Mouse (Mus musculus): ENCODE results near the gene Sh3tc1.

The Sh3tc1 gene

DNA sequence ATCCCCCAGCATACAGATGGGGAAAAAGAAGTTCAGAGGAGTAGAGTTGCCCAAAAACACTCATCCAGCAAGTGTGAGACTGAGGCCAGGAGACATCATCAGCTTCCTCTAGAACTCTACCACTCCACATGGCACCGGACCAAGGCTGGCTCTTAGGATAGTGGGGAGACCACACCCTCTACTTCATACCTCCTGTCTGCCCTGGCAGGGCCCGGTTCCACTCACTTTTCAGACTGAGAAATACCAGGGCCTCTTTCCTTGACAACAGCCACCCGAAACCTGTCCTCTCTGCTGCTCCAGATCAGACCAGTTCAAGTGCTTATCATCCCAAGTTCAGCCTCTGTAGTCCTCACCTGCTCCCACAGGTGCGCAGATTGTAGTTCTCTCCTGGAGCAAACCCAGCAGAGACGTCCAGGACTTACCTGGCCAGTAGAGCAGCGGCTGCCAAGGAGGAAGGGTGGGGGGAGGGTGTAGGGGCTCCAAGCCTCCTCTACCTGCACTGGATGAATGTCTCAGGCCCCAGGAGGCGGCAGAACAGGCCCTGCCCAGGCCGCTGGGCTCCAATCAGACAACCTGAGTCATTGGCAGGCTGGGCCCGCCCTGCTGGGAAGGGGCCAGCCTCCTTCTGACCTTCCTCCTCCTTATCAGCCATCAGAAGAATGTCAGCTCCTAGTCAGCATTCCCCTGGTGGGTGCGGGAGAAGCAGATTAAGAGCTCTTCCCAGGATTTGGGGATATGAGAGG is at the start of gene Sh3tc1:
Gene Sh3tc1, minus strand, starts transcription at position 452 of the 743 bp plus-strand sequence.
- DNase-seq (ENCODE audit: low spot score in 2 of 2) = no peak

DNA sequence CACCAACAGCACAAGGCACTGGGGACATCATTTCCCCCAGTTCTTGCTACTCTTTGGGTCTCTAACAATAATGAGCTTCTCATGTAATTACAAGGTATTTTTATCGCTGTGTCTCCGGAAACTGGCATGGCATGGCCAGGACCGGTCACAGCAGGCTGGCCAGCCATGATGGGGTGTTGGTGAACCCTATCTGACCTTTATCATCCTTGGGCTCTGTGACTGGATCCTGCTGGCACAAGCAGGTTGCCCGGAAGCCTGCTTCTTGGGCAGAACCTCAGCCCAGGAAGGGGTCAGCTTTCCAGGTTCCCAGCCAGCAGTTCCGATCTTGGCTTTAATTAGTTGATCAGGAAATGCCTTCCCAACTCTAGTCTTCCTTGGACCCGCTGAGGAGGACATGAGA is 48.9 kb upstream of the Sh3tc1 start:
- no peak for DNase-seq (ENCODE audit: low spot score in 2 of 2)

DNA sequence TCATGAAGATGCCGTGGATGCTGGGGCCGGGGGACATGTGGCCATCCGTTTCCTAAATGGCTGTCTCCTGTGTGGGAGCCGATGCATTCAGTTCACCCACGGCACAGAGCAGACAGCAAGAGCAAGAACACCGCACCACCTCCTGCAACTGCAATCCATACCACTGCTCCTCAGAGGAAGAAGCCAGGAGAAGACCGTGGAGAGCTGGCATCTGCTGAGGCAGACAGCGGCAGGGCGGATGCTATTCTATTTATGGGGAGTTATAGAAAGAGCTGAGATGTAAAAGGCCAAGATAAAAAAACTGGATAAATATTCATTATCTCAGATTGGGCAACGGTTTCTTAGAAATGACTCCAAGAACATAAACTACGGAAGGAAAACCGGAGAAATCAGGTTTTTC is 48.1 kb upstream of the Sh3tc1 start:
- peak in 1 of 2 experiments; percentile 58 for DNase-seq (ENCODE audit: low spot score in 2 of 2)

DNA sequence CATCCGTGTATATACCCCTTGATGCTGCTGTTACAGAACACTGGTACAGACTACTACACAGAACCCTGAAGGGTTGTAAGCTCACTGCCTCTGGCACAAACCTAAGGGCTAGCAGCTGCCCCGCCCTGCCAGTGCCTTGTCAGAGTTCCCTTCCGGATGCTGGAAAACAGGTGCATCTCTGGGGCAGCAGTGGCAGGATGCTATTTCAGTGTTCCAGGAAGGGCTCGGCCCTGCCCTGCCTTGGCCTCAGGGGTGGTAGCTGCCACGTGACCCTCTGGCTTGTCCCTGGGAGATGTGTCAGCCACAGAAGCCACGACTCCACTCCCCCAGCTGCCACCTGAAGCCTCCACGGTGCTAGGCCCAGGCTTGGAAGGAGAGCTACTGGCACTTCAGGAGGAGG is 46.1 kb upstream of the Sh3tc1 start:
- no peak for DNase-seq (ENCODE audit: low spot score in 2 of 2)

DNA sequence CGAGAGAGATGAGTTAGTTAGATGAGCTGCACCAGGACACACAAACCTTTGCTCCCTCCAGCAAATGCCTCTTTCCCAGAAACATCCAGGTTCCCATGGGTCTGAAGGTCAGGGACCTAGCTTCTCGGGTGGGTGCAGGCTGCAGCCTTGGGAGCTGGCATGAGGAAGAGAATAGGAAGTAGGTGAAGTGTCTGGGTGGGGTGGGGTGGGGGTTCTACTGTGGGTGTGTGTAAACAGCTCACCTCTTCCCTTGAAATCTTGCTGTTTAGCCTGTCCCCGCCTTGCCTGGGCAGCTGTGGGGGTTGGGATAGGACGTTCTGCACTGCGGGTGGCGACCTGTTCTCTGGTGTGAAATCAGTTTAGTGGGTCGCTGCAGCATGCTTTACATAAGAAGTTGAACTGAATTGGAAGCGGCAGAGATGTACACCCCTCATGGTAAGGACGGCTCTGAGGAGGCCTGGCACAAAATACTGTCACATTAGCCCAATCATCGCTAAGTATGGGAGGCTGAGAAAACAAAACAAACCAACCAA is 42.9 kb upstream of the Sh3tc1 start:
- DNase-seq (ENCODE audit: low spot score in 2 of 2) = no peak

DNA sequence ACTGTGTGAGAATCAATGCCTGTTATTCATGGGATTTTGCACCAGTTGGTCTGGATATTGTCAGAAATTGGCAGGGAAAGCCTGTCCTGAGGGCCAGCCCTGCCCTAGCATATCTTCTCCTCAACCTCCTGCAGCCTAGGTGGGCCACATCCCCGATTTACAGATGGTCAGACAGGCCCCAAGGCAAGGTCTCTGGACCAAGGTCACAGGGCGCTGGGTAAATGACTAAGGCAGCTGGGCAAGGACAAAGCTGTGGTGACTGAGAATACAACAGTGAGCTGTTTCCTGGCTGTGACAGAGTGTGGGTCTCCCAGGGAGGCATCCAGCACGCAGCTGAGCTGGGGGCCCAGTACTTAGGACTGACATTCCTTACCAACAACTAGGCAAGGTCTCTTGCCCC is 41.3 kb upstream of the Sh3tc1 start:
- DNase-seq (ENCODE audit: low spot score in 2 of 2) = no peak

DNA sequence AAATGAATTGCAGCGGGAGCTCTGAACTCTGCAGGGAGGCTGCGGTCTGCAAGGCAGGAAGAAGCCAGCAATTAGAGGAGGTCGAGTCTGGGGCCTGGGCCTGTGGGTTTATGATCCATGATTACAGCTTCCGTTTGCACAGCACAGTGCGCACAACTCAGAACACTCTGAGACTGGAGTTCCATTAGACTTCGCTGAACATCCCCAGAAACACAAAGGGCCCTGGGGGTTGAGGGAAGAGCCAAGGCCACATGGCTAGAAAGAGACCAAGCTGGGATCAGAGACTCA is 34.3 kb upstream of the Sh3tc1 start:
- no peak for DNase-seq (ENCODE audit: low spot score in 2 of 2)

DNA sequence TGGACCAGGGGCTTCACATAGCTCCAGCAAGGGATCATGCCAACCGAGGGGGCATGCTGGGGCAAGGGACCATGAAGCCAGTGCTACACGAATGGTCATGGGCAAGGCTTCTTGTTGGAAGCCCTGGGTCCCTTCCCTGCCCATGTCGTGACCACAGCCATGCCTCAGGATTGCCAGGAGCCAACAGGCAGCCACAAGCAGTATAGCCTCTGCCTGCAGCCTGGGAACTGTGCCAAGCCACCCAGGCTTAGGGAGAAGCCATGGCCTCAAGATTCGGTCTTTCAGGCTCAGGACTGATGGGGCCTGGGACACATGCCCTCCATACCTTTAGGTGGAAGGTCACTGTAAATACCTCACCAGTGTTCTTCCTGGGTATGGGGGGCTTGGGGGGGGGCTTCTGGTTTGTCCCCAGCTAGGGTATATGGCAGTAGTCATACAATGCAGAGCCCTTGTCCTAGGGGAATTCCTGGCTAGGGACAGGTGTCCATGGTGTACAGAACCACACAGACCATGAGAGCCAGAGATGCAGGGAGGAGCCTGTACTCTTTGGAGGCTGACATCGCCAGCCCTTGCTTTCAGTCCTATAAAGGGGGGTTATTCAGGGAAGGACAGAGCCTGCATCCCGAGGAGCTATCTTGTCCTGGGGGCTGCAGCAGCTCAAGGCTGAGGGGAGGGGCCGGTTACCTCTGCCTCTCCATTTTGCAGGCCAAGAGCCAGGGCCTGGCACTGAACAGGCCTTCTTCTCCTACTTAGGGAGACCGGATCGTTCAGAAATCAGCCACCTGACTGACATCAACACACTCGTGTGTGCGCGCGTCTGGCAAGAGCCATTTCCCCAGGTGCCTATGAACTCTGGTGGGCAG is 33.7 kb upstream of the Sh3tc1 start:
- no peak for DNase-seq (ENCODE audit: low spot score in 2 of 2)

DNA sequence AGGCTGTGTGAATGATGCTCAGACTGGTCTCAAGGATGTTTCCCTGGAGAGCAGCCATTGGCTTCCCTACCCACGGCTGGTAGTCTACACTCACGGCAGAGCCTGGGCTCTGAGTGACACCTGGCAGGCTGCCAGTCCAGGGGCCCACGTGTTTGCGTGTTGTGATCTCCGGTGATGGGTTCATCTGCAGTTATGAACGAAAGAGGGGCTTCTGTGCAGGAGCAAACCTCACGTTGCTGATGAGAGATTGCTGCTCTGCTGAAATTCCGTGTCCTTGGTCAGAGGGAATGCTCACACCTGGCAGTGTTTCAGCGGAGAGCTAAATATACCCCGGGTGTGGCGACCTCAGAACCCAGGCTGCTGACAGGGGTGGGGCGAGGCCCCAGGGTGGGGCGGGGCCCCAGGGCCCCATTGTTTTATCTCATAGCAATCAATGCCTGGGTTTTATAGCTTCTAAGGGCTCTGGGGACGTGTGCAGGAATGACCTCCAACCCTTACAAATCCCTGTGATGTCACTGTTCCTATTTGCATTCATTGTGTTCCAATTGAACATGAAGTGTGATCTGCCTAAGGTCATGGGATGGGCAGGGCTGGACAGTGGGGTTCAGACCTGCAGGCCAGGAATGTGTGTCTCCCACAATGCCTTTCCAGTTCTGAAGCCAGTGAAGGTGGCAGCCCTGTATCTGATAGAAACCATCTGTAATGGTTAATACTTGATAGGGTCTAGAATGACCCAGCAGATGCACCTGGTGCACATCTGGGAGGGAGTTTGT is 31.3 kb upstream of the Sh3tc1 start:
- no peak for DNase-seq (ENCODE audit: low spot score in 2 of 2)

DNA sequence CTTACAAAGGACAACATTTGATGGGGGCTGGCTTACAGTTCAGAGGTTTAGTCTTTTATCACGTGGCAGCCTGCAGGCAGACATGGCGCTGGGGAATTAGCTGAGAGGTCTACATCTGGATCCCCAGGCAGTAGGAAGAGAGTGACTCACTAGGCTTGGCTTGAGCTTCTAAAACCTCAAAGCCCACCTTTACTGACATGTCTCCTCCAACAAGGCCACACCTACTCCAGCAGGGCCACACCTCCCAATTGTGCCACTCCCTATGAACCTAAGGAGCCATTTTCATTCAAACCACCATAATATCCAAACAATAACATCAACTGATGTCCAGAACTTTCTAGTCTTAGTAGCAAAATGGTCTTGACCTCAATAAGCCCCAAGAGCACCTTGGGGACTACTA is 30.5 kb upstream of the Sh3tc1 start:
- DNase-seq (ENCODE audit: low spot score in 2 of 2) = no peak

DNA sequence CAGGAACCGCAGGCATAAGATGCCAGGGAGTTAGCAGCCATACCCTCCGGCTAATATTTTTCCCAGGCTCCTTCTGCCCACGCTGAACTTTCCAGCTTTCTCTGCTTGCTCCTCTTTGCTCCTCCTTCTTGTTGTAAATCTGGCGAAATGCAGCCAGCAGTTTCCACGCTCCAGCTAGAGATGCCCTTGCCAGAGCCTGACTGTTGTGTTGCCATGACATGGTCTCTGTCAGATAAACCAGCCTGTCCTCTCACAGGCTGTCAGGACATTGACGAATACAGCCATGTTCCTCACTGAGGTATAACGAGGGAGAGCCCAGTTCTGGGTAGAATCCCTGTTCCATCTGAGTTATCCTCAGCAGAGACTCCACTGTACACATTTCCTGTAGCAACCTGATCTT is 29.2 kb upstream of the Sh3tc1 start:
- DNase-seq (ENCODE audit: low spot score in 2 of 2) = no peak

DNA sequence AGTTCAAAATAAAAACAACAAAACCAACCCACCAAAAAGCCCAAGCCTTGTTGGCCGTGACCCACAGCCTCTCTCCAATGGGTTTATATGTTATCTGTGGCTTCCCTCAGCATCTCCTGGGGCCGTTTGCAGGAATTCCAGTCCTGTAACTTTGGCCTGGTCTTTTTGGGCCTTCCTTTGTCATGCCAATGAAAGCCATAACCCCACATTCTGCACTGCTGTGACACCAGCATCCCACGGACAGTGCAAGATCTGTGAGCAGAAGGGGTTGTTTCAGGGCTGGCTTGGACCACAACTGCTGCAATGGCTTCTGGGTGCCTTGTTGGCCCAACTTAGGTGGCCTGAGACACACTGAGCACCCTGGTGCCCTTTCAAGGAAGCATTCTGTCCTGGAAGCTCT is 28.7 kb upstream of the Sh3tc1 start:
- no peak for DNase-seq (ENCODE audit: low spot score in 2 of 2)

DNA sequence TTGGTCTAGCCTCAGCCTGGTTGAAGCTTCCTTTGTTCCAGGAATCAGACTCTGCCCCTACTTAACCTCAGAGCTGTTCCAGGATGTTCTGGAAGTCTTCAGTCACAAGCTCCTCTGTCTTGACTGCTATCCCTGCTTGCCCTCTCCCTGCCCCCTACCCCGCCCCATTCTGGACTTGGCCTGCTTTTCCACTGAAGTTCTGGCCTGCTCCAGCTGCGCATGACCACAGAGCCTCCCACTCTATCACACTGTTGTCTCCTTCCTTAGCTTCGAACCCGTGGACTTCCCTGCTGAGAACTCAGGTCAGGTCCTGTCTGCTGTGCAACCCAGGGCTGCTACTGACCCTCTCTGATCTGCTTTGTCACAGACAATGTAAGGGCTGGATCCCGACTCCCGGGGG is 26.1 kb upstream of the Sh3tc1 start:
- no peak for DNase-seq (ENCODE audit: low spot score in 2 of 2)

DNA sequence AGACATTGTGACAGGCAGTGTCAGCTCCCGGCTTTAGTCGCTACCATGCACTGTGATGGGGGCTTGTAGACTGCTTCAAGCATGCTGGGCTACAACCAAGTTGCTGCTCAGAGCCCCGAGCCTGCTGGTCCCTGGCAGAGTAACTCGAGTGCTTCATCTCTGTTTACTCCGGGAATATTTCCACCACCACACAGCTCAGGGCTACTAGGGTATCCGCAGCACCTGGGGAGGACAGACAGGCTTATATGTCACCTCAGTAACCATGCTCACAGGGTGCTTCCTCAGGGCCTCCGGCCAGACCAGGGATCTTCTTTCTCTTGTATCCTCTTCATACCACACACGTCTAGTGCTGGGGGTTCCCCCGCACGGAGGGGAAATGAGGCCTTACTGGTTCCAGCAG is 23.1 kb upstream of the Sh3tc1 start:
- no peak for DNase-seq (ENCODE audit: low spot score in 2 of 2)

DNA sequence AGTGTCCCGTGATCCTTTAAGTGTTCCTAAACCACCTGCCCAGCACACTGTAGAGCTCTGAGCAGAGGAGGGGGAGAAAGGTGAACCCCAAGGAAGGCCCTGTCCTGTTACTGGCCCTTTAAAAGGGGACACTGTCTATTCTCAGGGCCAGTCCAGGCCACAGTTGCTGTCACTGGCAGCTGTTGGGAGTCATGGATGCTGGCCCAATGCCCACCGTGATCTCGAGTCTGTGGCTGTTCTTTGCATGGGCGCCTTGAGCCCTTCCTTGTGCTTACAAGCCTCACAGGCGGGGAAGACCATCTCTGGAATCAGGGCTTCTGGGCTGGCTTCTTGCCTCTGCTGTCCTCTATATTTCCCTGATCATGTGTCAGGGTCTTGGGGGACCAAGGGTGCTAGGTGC is 22.6 kb upstream of the Sh3tc1 start:
- DNase-seq (ENCODE audit: low spot score in 2 of 2) = no peak

DNA sequence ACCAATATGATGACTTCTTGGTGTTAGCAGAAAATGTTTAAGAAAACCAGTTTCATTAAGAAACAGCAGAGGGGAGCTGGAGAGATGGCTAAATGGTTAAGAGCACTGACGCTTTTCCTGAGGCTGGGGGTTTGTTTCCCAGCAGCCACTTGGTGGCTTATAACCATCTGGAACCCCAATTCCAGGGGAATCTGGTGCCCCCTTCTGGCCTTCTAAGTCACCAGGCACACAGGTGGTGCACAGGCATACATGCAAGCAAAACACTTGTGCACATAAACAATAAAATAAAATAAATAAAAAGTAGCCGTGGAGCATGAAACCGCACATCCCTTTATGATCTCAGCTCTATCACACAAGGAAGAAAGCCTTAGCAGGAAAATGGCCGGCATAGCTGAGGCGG is 21.5 kb upstream of the Sh3tc1 start:
- no peak for DNase-seq (ENCODE audit: low spot score in 2 of 2)

DNA sequence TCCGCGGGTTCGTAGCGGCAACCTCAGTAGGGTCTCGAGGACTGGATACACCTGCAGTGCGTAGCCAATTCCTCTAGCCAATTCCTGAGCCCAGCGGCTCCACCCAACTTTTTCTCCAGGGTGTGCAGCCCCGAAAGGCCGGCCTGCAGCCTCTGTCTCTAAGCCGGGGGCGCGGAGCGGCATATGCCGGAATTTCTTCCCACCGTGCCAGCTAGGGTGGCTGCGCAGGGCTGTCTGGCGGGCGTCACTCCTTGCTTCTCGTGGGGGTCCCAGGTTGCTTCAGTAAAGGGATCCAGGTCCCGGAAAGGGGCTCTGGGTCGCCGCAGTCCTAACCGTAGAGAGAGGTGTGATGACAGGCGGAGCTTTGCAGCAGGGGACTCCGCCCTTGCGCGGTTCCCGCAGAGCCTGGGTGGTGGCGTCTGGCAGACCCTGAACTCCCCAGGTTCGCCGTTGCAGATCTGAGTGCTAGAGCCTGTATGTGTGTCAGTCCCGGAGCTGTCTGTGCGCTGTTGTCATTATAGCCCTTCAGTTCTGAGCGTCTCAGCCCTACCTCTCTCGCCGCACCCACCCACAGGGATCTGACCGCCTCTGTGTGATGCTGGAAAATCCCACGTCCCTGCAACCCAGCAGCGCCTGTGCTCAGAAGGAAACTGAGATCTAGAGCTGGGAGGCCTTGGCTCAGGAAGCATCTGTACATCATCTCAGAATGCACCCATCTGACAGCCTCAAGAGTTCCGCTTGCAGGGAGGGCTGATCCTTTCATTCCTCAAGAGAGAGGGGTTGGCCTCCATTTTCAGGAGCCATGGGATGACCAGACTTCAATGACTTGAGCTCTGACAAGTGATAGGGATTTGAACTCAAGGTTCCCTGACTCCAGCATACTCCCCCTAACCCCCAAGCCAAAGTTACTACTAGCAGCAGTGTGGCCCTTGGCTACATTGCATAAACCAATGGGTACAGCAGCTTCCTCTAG is 18.6 kb upstream of the Sh3tc1 start:
- DNase-seq (ENCODE audit: low spot score in 2 of 2) = peak; percentile 44 to 61

DNA sequence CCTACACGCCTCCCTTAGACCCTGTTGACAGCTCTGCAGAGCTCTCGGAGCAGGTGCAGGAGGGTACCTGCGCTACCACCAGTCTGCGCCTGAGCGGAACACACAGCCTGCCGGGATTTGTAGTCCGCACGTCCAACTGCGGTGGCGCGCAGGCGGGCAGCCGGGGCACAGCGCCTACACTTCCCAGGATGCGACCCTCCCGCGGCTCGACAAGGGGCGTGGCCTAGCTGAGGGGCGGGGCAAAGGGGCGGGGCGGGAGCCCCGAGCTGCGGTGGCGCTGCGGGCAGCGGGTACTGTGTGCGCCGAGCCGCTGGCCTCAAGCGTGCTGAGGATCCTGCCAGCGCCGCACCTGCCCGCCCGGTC is 17.8 kb upstream of the Sh3tc1 start, which contains the start of gene Ablim2:
Gene Ablim2, plus strand, starts transcription at position 242 of the 363 bp plus-strand sequence.
- peak; percentile 91 to 92 for DNase-seq (ENCODE audit: low spot score in 2 of 2)

DNA sequence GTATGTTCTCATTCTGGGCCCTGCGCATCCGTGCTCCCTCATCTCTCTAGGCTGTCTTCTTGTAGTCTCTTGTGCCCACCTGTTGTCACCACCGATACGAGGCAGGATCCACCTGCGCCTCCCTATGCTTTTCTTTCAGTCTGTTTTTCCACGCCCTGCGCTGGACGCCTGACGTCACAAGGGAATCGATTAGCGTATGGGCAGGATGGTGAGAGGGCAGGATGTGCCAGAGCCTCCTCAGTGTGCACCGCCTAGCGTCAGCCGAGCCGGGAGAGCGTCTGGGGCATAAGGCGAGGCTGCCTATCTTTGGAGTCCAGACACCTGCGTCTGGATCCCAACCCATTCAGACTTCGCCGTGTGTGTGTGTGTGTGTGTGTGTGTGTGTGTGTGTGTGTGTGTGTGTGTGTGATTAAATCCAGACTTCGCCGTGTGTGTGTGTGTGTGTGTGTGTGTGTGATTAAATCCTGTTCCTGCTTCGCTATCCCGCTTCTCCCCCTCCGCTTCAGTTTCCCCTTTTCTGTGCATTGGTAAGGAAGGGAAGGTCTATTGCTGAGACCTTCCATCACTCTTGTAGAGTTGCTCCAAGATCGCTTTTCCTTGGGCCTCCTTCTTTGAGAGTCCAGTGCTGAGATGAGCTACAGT is 17.3 kb upstream of the Sh3tc1 start:
- DNase-seq (ENCODE audit: low spot score in 2 of 2) = peak; percentile 70 to 76

DNA sequence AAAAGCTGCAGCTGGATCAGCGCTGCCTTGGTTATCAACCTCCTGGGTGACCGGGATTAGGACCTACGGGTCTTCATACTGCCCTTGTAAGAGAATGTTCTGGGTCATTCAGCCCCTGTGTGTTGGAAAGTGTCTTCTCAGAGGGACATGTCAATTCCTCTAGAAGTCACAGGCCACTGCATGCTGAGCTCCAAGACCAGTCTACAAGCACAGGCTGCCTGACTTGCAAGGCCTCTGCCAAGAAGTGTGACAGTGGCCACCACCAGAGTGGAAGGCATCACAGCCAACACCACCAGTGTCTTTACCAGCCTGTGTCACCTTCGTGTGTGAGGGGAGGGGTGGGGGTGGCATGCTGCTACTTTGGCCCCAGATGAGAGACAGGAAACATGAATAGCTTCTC is 16.2 kb upstream of the Sh3tc1 start:
- no peak for DNase-seq (ENCODE audit: low spot score in 2 of 2)
